Mouse (Mus musculus) heart, postnatal 0 days (tissue): ENCODE measurements around the gene Fhl4.

Source experiments
- CTCF ChIP-seq: IDR thresholded peaks from 2 replicates; pipeline ENCODE4 v1.5.1; 2016; ENCODE audit warnings: antibody characterized with exemption, control low read depth, low read depth
- EP300 ChIP-seq: IDR thresholded peaks from 2 replicates; pipeline ENCODE4 v1.6.1; 2016; ENCODE audit warnings: antibody characterized with exemption, low read depth

DNA sequence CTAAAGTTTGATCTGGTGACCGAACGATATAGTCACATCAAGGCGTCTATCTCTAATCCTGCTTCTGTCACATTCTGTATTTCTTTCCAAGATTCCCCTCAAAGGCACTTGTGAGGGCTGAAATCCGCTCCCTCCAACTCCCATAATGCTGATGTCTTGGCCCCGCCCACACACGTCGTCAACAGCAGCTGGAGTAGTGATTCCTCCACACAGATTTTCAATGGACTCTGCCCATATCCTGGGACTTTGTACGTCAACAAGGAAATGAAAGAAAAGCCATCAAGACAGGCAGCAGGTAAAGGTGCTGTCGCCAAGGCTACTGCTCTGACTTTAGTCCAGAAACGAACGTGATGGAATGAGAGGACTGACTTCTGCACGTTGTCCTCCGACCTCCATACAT, 22.9 kb upstream of the Fhl4 start:
- TF ChIP-seq CTCF (no peak), EP300 (no peak)
